Mouse (Mus musculus): ENCODE results near the gene Ackr1.

- TF ChIP-seq CTCF (IDR thresholded peaks at IDR 0.05; ENCODE audit: low read depth) (no peak), EP300 (optimal IDR thresholded peaks at IDR 0.05) (no peak)
Observed at GRCm38 (mm10) chr1:173333312-173334253, at the start of gene Ackr1.
